Mouse (Mus musculus) retina, adult 2 months (tissue): Measurements from ENCODE around the gene Zfp219.

Source experiments
- DNase-seq: peaks from one replicate; pipeline ENCODE4 v3.0.0-alpha.2; 2012; ENCODE audit warnings: low read depth, low spot score

Gene Zfp219

GRCm38 (mm10) chr14:51997483-51997882, 23.1 kb downstream of the Zfp219 start:
- no peak for DNase-seq

GRCm38 (mm10) chr14:51996866-51997265, 23.7 kb downstream of the Zfp219 start:
- DNase-seq: no peak

DNA sequence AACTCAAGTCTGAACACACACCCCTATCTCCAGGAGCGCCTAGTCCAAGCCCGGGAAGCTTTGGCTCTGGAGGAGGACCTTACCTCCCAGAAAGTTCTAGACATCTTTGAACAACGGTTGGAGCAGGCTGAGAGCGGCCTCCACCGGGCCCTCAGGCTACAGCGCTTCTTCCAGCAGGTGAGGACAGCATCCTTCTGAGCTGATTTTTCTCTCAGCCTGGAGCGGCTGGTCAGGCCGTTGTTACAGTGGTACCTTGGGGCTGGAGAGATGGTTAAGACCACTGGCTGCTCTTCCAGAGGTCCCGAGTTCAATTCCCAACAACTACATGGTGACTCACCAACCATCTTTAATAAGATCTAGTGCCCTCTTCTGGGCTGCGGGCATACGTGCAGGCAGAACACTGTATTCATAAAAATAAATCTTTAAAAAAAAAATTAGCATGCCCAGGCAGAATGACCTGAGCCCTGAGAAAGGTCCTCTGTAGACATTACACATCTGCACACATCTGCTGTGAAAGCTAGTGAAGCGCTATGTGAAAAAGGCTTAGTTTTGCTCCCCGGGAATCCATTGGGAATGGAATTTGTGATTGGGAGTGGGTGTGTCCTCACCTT, 24.2 kb downstream of the Zfp219 start:
- DNase-seq: no peak

GRCm38 (mm10) chr14:51995219-51995871, 25.2 kb downstream of the Zfp219 start:
- no peak for DNase-seq

DNA sequence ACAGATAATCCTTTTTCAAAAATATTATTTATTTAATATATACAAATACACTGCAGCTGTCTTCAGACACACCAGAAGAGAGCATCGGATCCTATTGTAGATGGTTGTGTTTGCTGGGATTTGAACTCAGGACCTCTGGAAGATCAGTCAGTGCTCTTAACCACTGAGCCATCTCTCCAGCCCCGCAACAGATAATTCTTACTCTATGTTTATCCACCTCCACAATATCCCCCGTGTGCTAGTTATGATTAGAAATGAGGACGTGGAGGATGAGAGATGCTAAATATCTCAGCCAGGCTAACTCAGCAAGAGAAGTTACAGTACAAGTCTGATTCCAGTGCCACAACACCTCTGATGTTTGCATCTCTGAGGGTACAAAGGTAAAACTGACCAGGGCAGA, 26.1 kb downstream of the Zfp219 start:
- no peak for DNase-seq

DNA sequence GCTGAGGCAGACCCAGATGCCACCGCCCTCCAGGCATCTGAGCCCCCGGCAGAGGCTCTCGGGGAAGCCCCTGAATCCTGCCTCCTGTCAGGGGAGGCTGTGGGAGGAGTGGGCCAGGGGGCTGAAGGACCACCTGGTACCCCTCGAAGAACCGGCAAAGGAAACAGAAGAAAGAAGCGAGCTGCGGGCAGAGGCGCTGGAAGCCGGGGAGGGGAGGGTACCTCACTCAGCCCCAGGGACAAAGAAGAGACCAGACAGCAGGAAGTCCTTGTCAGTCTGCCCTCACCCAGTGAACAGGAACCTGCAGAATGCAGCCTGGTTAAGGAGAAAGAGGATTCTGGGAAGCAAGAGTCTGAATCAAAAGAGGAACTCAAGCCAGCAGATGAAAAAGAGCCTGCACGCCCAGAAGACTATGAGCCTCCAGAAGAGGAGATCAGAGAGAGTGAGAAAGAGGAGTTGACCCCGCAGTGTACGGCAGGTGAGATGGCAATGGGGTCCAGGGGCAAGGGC, 31.0 kb downstream of the Zfp219 start:
- no peak for DNase-seq

GRCm38 (mm10) chr14:51988731-51989130, 31.8 kb downstream of the Zfp219 start:
- DNase-seq: no peak

GRCm38 (mm10) chr14:51987177-51987576, 33.4 kb downstream of the Zfp219 start:
- no peak for DNase-seq

- DNase-seq: no peak
Measured at GRCm38 (mm10) chr14:51986153-51986505, 34.4 kb downstream of the Zfp219 start.

- no peak for DNase-seq
Measured at GRCm38 (mm10) chr14:51985301-51986152, 35.0 kb downstream of the Zfp219 start.

GRCm38 (mm10) chr14:51984247-51985231, 36.0 kb downstream of the Zfp219 start, which contains the start of gene Arhgef40:
Gene Arhgef40, plus strand, starts transcription at chr14:51984719.
- no peak for DNase-seq

GRCm38 (mm10) chr14:51983855-51984246, 36.7 kb downstream of the Zfp219 start:
- no peak for DNase-seq

DNA sequence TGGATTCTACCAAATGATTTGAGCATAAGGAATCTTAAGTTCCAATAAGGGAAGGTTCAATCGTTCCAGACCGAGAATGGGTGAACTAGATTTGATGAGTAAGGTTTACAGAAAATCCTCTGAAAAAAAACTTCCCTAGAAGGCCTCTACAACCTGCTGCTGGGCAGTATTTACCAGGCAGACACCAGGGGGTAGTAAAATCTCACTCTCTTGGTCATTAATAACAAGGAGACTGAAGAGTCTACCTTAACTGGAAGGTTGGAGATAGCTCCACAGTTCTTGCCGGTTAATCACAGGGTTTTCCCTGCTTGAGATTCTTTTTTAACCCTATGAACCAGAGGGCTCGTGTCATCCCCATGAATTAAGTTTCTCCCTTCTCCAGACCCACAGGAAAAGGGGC, 37.3 kb downstream of the Zfp219 start:
- no peak for DNase-seq

GRCm38 (mm10) chr14:51979252-51979651, 41.3 kb downstream of the Zfp219 start:
- no peak for DNase-seq

- DNase-seq: no peak
Measured at GRCm38 (mm10) chr14:51967400-51967799, 53.1 kb downstream of the Zfp219 start.

GRCm38 (mm10) chr14:51960316-51960715, 60.2 kb downstream of the Zfp219 start:
- no peak for DNase-seq
